Mouse (Mus musculus) common myeloid progenitor, adult 5-6 weeks (primary cell): ENCODE data around the gene Piga. TPM values are rescaled to one million over a fixed set of nuclear protein-coding genes. Genes with fewer than 3 reads are reported as not detected.

Source experiments
- ATAC-seq: replicated peaks from 2 replicates; pipeline ENCODE4 v1.8.0; 2016; ENCODE audit warnings: low read depth, mild to moderate bottlenecking, moderate TSS enrichment, inconsistent platforms; ENCODE audit not compliant: poor library complexity, severe bottlenecking
- total RNA-seq: library from RNA; stranded (forward); fragments of 200-1000, 187-1606 nt; gene quantifications from 2 replicates; pipeline ENCODE4 v1.2.3, GENCODE M21; 2017

Gene Piga
- 19.1 and 26.1 TPM in 2 replicates for total RNA-seq

GRCm38 (mm10) chrX:164419471-164419939, at the start of gene Piga:
TSS of gene Piga (plus strand) at chrX:164419787.
- ATAC-seq: peak; percentile 98

- no peak for ATAC-seq
Observed at GRCm38 (mm10) chrX:164370576-164370975, 49.0 kb upstream of the Piga start.

GRCm38 (mm10) chrX:164373081-164373480, 46.5 kb upstream of the Piga start, which contains the start of gene Vegfd:
TSS of gene Vegfd (plus strand) at chrX:164373378.
- no peak for ATAC-seq

GRCm38 (mm10) chrX:164374586-164374985, 45.0 kb upstream of the Piga start:
- ATAC-seq: no peak

- no peak for ATAC-seq
Observed at GRCm38 (mm10) chrX:164379721-164380120, 39.9 kb upstream of the Piga start.

- ATAC-seq: peak; percentile 100
Observed at GRCm38 (mm10) chrX:164381618-164382408, 37.8 kb upstream of the Piga start.

- ATAC-seq: no peak
Observed at GRCm38 (mm10) chrX:164394091-164394490, 25.5 kb upstream of the Piga start.

- ATAC-seq: peak; percentile 63; the same call in 1 of the 2 replicates
Observed at GRCm38 (mm10) chrX:164398456-164398855, 21.1 kb upstream of the Piga start.

GRCm38 (mm10) chrX:164405080-164405649, 14.4 kb upstream of the Piga start:
- no peak for ATAC-seq

GRCm38 (mm10) chrX:164406133-164407022, 13.2 kb upstream of the Piga start:
- ATAC-seq: no peak

- no peak for ATAC-seq
Observed at GRCm38 (mm10) chrX:164408301-164408927, 11.2 kb upstream of the Piga start.

GRCm38 (mm10) chrX:164410562-164410961, 9.0 kb upstream of the Piga start:
- ATAC-seq: no peak

- no peak for ATAC-seq
Observed at GRCm38 (mm10) chrX:164416803-164417202, 2.8 kb upstream of the Piga start.

GRCm38 (mm10) chrX:164418008-164418407, 1.6 kb upstream of the Piga start:
- no peak for ATAC-seq

GRCm38 (mm10) chrX:164419955-164420354, 368 bp downstream of the Piga start:
- ATAC-seq: peak; percentile 18; the same call in 1 of the 2 replicates

- no peak for ATAC-seq
Observed at GRCm38 (mm10) chrX:164420518-164420917, 931 bp downstream of the Piga start.

- peak; percentile 46; the same call in 1 of the 2 replicates for ATAC-seq
Observed at GRCm38 (mm10) chrX:164424821-164425220, 5.2 kb downstream of the Piga start.

GRCm38 (mm10) chrX:164427295-164427694, 7.7 kb downstream of the Piga start:
- peak; percentile 39 for ATAC-seq

- no peak for ATAC-seq
Observed at GRCm38 (mm10) chrX:164428224-164428623, 8.6 kb downstream of the Piga start.

GRCm38 (mm10) chrX:164430621-164431020, 11.0 kb downstream of the Piga start:
- ATAC-seq: no peak
